Mouse (Mus musculus) brain, embryonic 18.5 days (tissue): ENCODE results near the gene Sec16a.

Experiments
- DNase-seq: peaks from one replicate; pipeline ENCODE4 v3.0.0-alpha.2; 2012; ENCODE audit warnings: low read depth, low spot score

Sec16a gene

DNA sequence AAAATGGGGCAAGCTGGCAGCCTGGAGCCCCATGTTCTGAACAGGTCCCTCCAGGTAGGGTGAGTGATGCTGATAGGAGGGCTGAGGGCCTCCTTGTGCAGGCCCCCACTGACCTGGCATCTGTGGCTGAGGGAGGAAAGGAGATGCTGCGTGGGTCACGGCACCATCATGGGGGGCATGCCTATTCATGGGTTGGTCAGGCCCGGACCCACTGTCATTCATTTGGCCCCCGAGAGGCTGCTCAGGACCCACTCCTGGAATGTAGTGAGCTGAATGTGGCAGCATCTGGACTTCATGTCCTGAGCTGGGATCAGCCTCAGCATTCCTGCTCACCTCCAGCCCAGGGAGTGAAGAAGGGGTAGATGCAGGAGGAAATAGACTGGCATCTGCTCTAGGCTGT, 3.8 kb downstream of the Sec16a start:
- no peak for DNase-seq

GRCm38 (mm10) chr2:26439671-26440070, 5.3 kb downstream of the Sec16a start:
- no peak for DNase-seq

DNA sequence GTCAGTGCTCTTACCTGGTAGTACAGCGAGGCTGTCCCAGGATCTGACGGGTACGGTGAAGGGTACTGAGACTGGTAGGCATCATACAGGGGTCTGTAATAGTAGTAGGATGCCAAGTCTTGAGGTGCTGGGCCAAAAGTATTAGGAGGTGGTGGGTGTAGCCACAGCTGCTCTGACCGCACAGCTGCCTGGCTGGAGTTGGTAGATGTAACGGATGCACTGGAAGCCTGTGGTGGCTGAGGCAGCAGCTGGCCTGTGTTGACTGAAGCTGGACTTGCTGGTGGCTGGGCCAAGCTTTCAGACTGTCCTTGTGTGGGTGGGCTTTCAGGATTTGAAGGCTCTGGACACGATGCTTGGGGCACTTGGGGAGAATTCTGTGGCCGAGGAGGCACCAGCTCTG, 6.6 kb downstream of the Sec16a start:
- DNase-seq: no peak

DNA sequence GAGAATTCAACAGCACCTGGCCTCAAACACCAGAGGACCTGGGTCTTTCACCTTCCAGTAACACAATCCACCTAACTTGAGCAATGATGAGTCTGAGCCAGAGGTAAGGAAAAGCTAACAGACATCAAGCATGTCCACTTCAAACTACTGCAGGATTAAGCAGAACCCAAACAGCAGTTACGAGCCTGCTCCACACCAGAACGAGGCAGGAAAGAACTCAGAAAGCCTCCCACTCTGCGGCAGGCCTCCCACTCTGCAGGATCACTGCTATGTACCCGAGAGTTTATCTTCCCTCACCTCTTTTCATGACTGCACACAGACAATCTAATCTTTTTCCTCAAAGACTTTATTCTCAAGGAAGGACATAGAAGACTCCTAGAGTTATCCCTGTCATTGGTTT, 7.8 kb downstream of the Sec16a start:
- no peak for DNase-seq

DNA sequence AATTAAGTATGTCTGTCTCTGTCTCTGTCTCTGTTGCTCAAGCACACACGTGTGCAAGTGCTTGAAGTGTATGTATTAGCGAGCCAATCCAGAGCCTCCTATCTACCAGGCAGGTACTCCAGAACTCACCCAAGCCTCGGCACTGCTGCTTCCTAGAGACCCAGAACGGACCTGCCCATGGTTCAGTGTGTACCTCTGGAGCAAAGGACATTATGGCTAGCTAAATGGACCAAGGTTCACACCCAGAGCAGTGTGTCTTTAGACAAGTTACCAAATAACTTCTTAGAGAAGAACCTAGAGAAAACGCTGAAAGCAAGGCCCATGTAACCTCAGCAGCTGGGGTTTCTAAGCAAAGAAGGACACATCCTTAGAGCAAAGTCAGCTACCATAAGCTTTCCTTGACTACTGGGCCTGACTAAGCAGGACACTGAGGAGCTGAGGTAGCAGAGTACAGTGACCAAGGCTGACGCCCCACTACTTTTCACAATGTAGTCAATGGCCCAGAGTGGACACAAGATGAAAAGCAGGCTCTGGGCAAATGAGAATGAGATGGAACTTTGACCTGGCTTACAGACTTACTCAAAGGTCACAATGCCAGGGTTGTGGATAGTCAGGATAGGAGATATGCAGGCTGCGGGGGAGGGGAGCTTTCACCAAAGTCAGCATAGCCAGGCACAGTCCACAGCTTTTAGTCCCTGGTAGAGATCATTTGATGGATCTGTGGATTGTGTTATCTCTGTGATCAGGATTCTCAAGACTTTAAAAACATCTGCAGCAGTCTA, 10.0 kb downstream of the Sec16a start:
- DNase-seq: no peak

DNA sequence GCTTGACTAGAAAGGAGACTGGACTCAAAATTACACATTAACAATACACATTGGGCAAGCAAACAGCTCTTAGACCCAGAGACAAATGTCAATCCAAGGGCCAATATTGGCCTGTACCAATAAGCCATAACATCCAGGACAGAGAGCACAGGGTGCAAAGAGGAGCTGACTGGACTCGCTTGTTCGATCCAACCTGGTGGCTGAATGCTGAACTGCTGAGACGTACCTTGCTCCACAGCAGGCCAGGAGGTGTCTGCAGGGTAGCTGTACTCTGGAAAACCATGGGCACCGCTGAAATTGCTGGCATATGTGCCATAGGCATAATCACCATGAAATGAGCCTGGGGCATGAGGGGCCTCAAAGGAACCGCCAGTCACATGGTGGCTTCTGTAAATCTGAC, 15.2 kb downstream of the Sec16a start:
- no peak for DNase-seq

GRCm38 (mm10) chr2:26424541-26424940, 20.5 kb downstream of the Sec16a start:
- DNase-seq: no peak

- no peak for DNase-seq
Observed at GRCm38 (mm10) chr2:26423086-26423485, 21.9 kb downstream of the Sec16a start.

GRCm38 (mm10) chr2:26421969-26422368, 23.0 kb downstream of the Sec16a start:
- no peak for DNase-seq

GRCm38 (mm10) chr2:26418120-26418519, 26.9 kb downstream of the Sec16a start:
- no peak for DNase-seq

GRCm38 (mm10) chr2:26417066-26417465, 27.9 kb downstream of the Sec16a start:
- no peak for DNase-seq

DNA sequence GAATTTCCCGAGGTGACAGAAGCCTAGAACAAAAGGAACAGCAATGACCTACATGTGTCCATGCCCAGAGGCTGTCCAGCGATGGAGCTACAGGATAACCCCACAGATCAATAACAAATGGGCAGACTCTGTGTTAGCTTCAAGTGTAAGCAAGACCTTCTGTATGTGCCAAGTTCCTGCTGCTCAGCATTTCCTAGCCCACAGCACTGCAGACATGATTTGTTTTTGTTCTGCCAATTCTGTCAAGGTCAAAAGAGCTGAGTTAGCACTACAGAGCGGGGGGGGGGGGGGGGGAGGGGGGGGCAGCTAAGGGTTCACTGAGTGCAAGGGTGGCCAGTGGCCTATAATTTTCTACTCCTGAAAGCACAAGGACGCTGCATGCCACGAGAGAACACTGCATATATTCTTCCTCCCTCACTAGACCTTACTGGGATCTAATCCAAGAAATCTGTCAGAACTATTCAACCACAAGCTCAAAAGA, 34.0 kb downstream of the Sec16a start:
- no peak for DNase-seq

GRCm38 (mm10) chr2:26410091-26410490, 34.9 kb downstream of the Sec16a start:
- no peak for DNase-seq

- no peak for DNase-seq
Observed at GRCm38 (mm10) chr2:26409362-26409761, 35.7 kb downstream of the Sec16a start.

DNA sequence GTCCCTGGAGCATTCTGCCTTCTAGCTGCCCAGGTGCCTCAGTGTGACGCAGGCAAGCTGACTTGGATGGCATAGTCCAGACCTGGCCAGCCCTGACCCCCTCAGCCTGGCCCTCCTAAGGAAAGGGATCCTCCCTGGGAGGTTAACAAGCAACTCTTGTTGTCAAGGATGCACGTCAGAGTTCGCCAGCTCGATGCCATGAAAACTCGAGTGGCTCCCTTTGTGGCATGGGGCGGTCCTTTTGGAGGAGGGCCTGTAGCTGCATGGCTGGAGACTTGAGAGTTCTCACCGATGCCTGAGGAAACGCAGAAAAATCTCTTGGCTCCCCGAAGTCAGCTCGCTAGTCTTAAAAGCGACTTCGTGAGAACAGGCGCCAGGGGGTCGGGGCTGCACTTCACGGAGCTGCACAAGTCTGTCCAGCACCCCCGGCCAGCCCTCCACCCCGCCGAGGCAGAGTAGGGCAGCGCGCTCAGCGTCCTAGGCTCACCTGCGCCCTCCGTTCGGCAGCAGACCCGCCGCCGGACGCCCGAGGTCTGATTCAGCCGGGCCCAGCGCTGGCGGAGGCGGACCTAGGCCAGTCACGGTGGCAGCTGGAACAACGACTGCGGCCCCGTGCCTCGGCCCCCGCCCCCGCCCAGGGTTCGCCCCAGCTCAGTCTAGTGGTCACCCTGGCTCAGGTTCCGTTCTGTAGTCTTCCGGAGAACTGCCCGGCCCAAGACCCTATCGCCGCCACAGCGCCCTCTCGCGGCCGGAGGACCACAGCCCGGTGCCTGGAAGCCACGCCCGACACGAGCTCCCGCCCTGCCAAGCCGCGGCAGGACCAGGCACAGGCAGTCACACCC, 36.3 kb downstream of the Sec16a start, which contains the start of gene Inpp5e:
Gene Inpp5e, minus strand, starts transcription at position 689 of the 842 bp plus-strand sequence.
- peak; percentile 71 for DNase-seq

DNA sequence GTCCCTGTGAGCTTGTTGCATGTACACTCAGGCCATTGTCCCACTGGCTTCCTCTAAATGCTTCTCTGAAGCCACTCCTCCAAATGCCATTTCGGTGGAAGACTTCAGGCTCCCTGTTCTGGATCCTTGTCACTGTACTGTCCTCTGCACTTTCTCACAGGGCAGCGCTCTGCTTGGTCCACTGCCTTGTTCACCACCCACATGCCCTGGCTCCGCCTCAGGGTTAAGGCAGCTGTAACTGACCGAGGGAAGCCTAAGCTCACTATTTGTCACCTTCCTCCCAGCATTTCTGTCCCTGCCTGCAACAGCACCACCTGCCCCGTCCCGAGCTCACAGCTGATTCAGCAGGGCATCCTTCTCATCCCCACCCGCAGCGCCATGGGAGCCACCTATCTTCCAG, 41.7 kb downstream of the Sec16a start:
- DNase-seq: no peak

- DNase-seq: no peak
Observed at GRCm38 (mm10) chr2:26402265-26402664, 42.8 kb downstream of the Sec16a start.

DNA sequence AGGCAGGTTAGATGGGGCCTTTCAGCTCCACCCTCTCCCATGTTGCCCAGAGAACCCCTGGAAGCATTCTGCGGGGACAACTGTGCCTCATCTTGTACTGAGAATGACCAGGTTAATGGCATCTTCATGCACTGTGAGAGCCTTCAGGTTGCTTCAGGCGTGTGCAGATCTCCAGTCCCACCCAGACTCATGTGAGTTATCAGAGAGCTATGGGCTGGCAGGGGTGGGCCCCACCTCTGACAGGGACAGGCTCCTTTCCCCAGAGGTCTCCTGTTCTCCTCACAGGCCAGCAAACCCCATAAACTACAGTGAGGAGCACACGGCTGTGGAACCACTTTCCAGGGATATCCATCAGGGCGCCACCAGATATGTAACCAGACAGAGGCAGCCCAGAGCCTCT, 44.0 kb downstream of the Sec16a start:
- DNase-seq: no peak

DNA sequence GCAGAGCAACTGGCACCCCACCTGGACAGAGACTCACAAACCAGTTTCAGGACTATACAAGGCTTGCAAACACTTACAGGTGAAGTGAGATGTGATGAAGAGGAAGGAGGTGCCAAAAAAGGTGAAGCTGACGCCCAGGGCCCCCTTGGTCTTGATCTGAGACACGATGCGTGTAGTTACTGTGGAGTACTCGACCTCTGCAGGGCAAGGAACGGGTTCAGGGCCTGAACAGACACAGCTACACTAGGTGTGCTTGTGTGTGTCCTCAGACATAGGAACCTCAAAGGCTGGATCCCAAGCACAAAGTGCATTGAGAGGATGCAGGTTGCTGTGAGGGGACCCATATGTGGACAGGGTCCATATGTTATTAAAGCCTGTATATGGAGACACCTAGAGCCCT, 44.7 kb downstream of the Sec16a start:
- no peak for DNase-seq

- DNase-seq: no peak
Observed at GRCm38 (mm10) chr2:26399647-26400046, 45.4 kb downstream of the Sec16a start.

DNA sequence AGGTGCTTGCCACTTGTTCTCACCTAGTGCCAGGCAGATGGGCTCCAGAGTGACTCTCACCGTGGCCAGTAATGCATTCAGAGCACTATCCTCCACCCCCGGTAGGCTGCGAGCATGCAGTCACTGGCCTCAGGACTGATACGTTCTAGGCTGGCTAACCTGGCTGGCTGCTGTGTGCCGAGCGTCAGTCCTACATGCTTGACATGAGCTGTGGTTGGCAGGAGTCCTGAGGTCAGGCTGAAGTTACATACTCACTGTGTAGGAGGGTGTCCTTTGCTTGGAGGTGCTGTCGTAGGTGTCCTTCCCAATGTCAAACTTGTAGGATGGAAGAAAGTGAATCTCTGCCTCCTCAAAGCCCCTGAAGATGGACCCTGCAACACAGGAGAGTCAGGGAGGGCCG, 46.0 kb downstream of the Sec16a start:
- no peak for DNase-seq

GRCm38 (mm10) chr2:26391617-26392016, 53.4 kb downstream of the Sec16a start:
- no peak for DNase-seq

GRCm38 (mm10) chr2:26390954-26391353, 54.1 kb downstream of the Sec16a start:
- DNase-seq: no peak
